Mouse (Mus musculus) thymus, postnatal 14 days (tissue): Measurements from ENCODE around the gene Tex37.

Experiments
- DNase-seq: peaks from one replicate; pipeline ENCODE4 v3.0.0; 2021

The Tex37 gene

GRCm38 (mm10) chr6:70918827-70919226 is at the start of gene Tex37:
Tex37 (minus strand) TSS chr6:70918927.
- DNase-seq: no peak

GRCm38 (mm10) chr6:70968291-70968690 is 49.6 kb upstream of the Tex37 start:
- no peak for DNase-seq

GRCm38 (mm10) chr6:70967422-70967821 is 48.7 kb upstream of the Tex37 start:
- no peak for DNase-seq

- peak; percentile 6 for DNase-seq
Observed at GRCm38 (mm10) chr6:70965694-70966093, 47.0 kb upstream of the Tex37 start.

- DNase-seq: no peak
Observed at GRCm38 (mm10) chr6:70964116-70964830, 45.5 kb upstream of the Tex37 start.

GRCm38 (mm10) chr6:70957341-70957940 is 38.7 kb upstream of the Tex37 start:
- DNase-seq: no peak

- DNase-seq: no peak
Observed at GRCm38 (mm10) chr6:70956936-70957335, 38.2 kb upstream of the Tex37 start.

GRCm38 (mm10) chr6:70956285-70956912 is 37.7 kb upstream of the Tex37 start, which contains the start of gene Foxi3:
Foxi3 (plus strand) TSS chr6:70956531.
- peak; percentile 28 for DNase-seq

- DNase-seq: no peak
Observed at GRCm38 (mm10) chr6:70955841-70956240, 37.1 kb upstream of the Tex37 start.

- DNase-seq: no peak
Observed at GRCm38 (mm10) chr6:70955291-70955800, 36.6 kb upstream of the Tex37 start.

- DNase-seq: peak; percentile 8
Observed at GRCm38 (mm10) chr6:70954040-70954439, 35.3 kb upstream of the Tex37 start.

- DNase-seq: no peak
Observed at GRCm38 (mm10) chr6:70953274-70953673, 34.5 kb upstream of the Tex37 start.

GRCm38 (mm10) chr6:70931801-70932200 is 13.1 kb upstream of the Tex37 start:
- no peak for DNase-seq

- DNase-seq: peak; percentile 36
Observed at GRCm38 (mm10) chr6:70921274-70922074, 2.7 kb upstream of the Tex37 start.

- no peak for DNase-seq
Observed at GRCm38 (mm10) chr6:70912396-70912765, 6.3 kb downstream of the Tex37 start.

- DNase-seq: no peak
Observed at GRCm38 (mm10) chr6:70911668-70912395, 6.9 kb downstream of the Tex37 start.

GRCm38 (mm10) chr6:70910285-70910684 is 8.4 kb downstream of the Tex37 start:
- no peak for DNase-seq

GRCm38 (mm10) chr6:70909572-70909971 is 9.2 kb downstream of the Tex37 start:
- no peak for DNase-seq

- DNase-seq: no peak
Observed at GRCm38 (mm10) chr6:70903689-70904088, 15.0 kb downstream of the Tex37 start.

GRCm38 (mm10) chr6:70899594-70900003 is 19.1 kb downstream of the Tex37 start:
- DNase-seq: no peak

- DNase-seq: no peak
Observed at GRCm38 (mm10) chr6:70898166-70898565, 20.6 kb downstream of the Tex37 start.

- no peak for DNase-seq
Observed at GRCm38 (mm10) chr6:70887993-70888392, 30.7 kb downstream of the Tex37 start.
